Mouse (Mus musculus) kidney, adult 2 months (tissue): ENCODE data around the gene Satb2.

Source experiments
- CTCF ChIP-seq: fragments of 200-500 bp; conservative IDR thresholded peaks from 2 replicates; pipeline ENCODE4 v1.5.1; 2011; ENCODE audit warnings: low read depth, mild to moderate bottlenecking, control low read depth, low read length, moderate library complexity, mixed read lengths; ENCODE audit not compliant: insufficient read depth, insufficient read length
- POLR2A ChIP-seq: fragments of 200-500 bp; IDR thresholded peaks from one replicate; pipeline ENCODE4 v1.6.1; 2011; ENCODE audit warnings: low read depth, low read length, control low read depth

DNA sequence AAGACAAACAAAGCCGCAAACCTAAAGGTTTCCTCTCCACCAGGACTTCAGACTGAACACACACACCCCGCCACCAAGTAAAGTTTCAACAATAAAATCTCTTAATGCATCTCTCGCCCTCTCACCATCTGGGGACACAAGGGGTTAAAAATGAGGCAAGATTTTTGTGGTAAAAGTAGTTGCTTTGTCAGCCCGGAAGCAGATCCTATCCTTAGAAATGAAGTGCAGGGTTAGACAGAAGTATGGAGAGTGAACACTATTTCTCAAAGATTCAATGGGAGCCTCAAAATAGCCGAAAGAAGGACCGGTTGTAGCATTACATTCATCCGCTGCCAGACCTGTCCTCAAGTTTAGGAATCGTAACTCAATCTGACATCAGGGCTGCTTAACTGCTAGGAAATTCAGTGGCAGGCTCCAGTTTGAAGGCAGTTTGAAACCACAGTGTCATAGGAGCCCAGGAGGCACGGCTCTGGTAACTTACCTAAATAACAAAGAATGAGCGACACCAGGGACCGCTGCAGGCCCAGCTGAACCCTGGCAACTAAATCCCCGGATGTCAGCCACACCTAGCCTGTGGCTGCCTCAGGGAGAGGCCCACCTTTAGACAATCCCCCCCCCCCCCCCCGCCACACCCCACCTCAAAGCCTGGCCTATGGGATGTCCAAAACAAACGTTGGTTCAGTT is 23.3 kb downstream of the Satb2 start:
- TF ChIP-seq POLR2A, result no peak
- no peak for TF ChIP-seq CTCF
